Mouse (Mus musculus) thymus, postnatal 36 days (tissue): ENCODE measurements around the gene Tenm3.

Experiments used
- DNase-seq, 2 experiments: peaks; one replicate each; pipeline ENCODE4 v3.0.0; 2022; ENCODE audit warnings: mixed read lengths in 2 of 2

The Tenm3 gene

GRCm38 (mm10) chr8:48655381-48656043 is 188.2 kb downstream of the Tenm3 start:
- DNase-seq = no peak

GRCm38 (mm10) chr8:48649845-48650244 is 193.9 kb downstream of the Tenm3 start:
- DNase-seq = no peak

- DNase-seq = no peak
These were observed 194.3 kb downstream of the Tenm3 start for GRCm38 (mm10) chr8:48649415-48649814.

- no peak for DNase-seq
These were observed 197.6 kb downstream of the Tenm3 start for GRCm38 (mm10) chr8:48646110-48646509.

GRCm38 (mm10) chr8:48638129-48638528 is 205.6 kb downstream of the Tenm3 start:
- no peak for DNase-seq

GRCm38 (mm10) chr8:48636979-48637378 is 206.8 kb downstream of the Tenm3 start:
- no peak for DNase-seq

- no peak for DNase-seq
These were observed 207.9 kb downstream of the Tenm3 start for GRCm38 (mm10) chr8:48635815-48636214.

GRCm38 (mm10) chr8:48633426-48633825 is 210.3 kb downstream of the Tenm3 start:
- no peak for DNase-seq

- no peak for DNase-seq
These were observed 221.1 kb downstream of the Tenm3 start for GRCm38 (mm10) chr8:48622517-48623153.

GRCm38 (mm10) chr8:48615088-48615487 is 228.7 kb downstream of the Tenm3 start:
- DNase-seq = no peak

GRCm38 (mm10) chr8:48611934-48612512 is 231.7 kb downstream of the Tenm3 start:
- DNase-seq = no peak

- no peak for DNase-seq
These were observed 232.6 kb downstream of the Tenm3 start for GRCm38 (mm10) chr8:48611126-48611525.

GRCm38 (mm10) chr8:48610316-48610715 is 233.4 kb downstream of the Tenm3 start:
- no peak for DNase-seq

- no peak for DNase-seq
These were observed 234.1 kb downstream of the Tenm3 start for GRCm38 (mm10) chr8:48609684-48610083.

GRCm38 (mm10) chr8:48604190-48604897 is 239.4 kb downstream of the Tenm3 start:
- DNase-seq = no peak

- DNase-seq = no peak
These were observed 240.4 kb downstream of the Tenm3 start for GRCm38 (mm10) chr8:48603165-48603840.

- no peak for DNase-seq
These were observed 242.1 kb downstream of the Tenm3 start for GRCm38 (mm10) chr8:48601621-48602020.

- DNase-seq = no peak
These were observed 244.7 kb downstream of the Tenm3 start for GRCm38 (mm10) chr8:48599028-48599427.

- no peak for DNase-seq
These were observed 247.4 kb downstream of the Tenm3 start for GRCm38 (mm10) chr8:48596332-48596731.

- no peak for DNase-seq
These were observed 251.9 kb downstream of the Tenm3 start for GRCm38 (mm10) chr8:48591818-48592217.

- DNase-seq = no peak
These were observed 264.0 kb downstream of the Tenm3 start for GRCm38 (mm10) chr8:48579732-48580131.

GRCm38 (mm10) chr8:48579144-48579543 is 264.6 kb downstream of the Tenm3 start:
- no peak for DNase-seq

GRCm38 (mm10) chr8:48572941-48573340 is 270.8 kb downstream of the Tenm3 start:
- DNase-seq = no peak
